Mouse (Mus musculus): ENCODE measurements around the gene Dusp23. TPM values are rescaled to one million over a fixed set of nuclear protein-coding genes. Genes with fewer than 3 reads are reported as not detected.

Dusp23 gene
- polyA plus RNA-seq, 1 experiment, result 14.2 TPM

GRCm38 (mm10) chr1:172657266-172657665 is 24.5 kb upstream of the Dusp23 start:
- TF ChIP-seq POLR2A (IDR thresholded peaks at IDR 0.05; ENCODE audit: control insufficient read depth, extremely low read depth, insufficient read depth, low read length, poor library complexity) (no peak), CTCF (IDR thresholded peaks at IDR 0.05; ENCODE audit: borderline replicate concordance, control insufficient read depth, extremely low read depth, insufficient read depth, low read length, poor library complexity) (no peak)
- H3K4me1 ChIP-seq (replicated peaks; ENCODE audit: control insufficient read depth, insufficient read depth, low read length), result no peaks in the 10 kb centered on the region
- H3K36me3 ChIP-seq (ENCODE audit: control insufficient read depth, insufficient read depth, low read length), result no peaks in the 10 kb centered on the region
- no peaks in the 10 kb centered on the region for H3K27me3 ChIP-seq (ENCODE audit: control insufficient read depth, insufficient read depth, low read length)
- no peak overlapping the region for H3K4me3 ChIP-seq (ENCODE audit: control insufficient read depth, insufficient read depth, low read length)
- 81% methylated on average over 3 of the region's 3 CpGs for WGBS
- H3K27ac ChIP-seq (ENCODE audit: control insufficient read depth, insufficient read depth, low read length), result no peak overlapping the region
- DNase-seq, result no peak

GRCm38 (mm10) chr1:172653900-172654299 is 21.1 kb upstream of the Dusp23 start:
- no peaks in the 10 kb centered on the region for H3K36me3 ChIP-seq (ENCODE audit: control insufficient read depth, insufficient read depth, low read length)
- H3K27me3 ChIP-seq (ENCODE audit: control insufficient read depth, insufficient read depth, low read length), result no peaks in the 10 kb centered on the region
- TF ChIP-seq CTCF (IDR thresholded peaks at IDR 0.05; ENCODE audit: borderline replicate concordance, control insufficient read depth, extremely low read depth, insufficient read depth, low read length, poor library complexity), result no peak
- TF ChIP-seq POLR2A (IDR thresholded peaks at IDR 0.05; ENCODE audit: control insufficient read depth, extremely low read depth, insufficient read depth, low read length, poor library complexity), result no peak
- H3K4me1 ChIP-seq (replicated peaks; ENCODE audit: control insufficient read depth, insufficient read depth, low read length), result no peaks in the 10 kb centered on the region
- no peak overlapping the region for H3K27ac ChIP-seq (ENCODE audit: control insufficient read depth, insufficient read depth, low read length)
- H3K4me3 ChIP-seq (ENCODE audit: control insufficient read depth, insufficient read depth, low read length), result no peak overlapping the region
- no peak for DNase-seq
- 38% methylated on average over 6 of the region's 6 CpGs for WGBS

DNA sequence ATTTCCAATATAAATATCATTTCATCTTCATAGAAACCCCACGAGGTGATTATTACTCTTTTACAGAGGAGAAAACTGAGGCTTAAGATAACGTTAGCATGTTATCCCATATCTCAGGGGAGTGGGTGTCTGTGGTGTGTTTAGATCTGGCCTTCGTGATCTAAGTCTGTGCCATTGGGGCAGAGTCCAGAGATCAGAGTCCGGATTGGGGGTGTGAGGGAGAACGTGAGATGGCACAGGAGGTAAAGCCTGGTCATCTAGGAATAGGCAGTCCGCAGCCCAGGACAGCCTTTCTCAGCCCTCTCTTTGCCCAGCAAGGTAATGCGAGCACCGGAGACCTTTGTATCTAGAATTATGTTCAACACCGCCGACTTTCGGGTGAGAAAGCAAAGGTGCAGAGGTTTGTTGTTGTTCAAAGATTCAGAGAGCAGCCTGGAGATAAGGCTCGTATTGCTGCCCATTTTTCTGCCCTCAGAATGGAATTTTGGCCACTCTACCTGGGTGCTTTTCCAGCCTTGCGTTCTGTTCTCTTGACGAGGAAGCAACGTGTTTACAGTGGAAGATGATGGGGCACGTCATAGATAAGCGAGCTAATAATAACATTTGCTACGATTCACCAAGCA is 19.4 kb upstream of the Dusp23 start:
- DNase-seq, result no peak
- TF ChIP-seq CTCF (IDR thresholded peaks at IDR 0.05; ENCODE audit: borderline replicate concordance, control insufficient read depth, extremely low read depth, insufficient read depth, low read length, poor library complexity) (no peak), POLR2A (IDR thresholded peaks at IDR 0.05; ENCODE audit: control insufficient read depth, extremely low read depth, insufficient read depth, low read length, poor library complexity) (no peak)
- H3K27me3 ChIP-seq (ENCODE audit: control insufficient read depth, insufficient read depth, low read length), result no peaks in the 10 kb centered on the region
- no peaks in the 10 kb centered on the region for H3K4me1 ChIP-seq (replicated peaks; ENCODE audit: control insufficient read depth, insufficient read depth, low read length)
- H3K36me3 ChIP-seq (ENCODE audit: control insufficient read depth, insufficient read depth, low read length), result no peaks in the 10 kb centered on the region
- H3K4me3 ChIP-seq (ENCODE audit: control insufficient read depth, insufficient read depth, low read length), result no peak overlapping the region
- 90% methylated on average over 18 of the region's 18 CpGs for WGBS
- no peak overlapping the region for H3K27ac ChIP-seq (ENCODE audit: control insufficient read depth, insufficient read depth, low read length)

- Histone ChIP-seq H3K4me1 (replicated peaks; ENCODE audit: control insufficient read depth, insufficient read depth, low read length) (no peaks in the 10 kb centered on the region), H3K4me3 (ENCODE audit: control insufficient read depth, insufficient read depth, low read length) (no peak overlapping the region), H3K27ac (ENCODE audit: control insufficient read depth, insufficient read depth, low read length) (no peak overlapping the region), H3K36me3 (ENCODE audit: control insufficient read depth, insufficient read depth, low read length) (no peaks in the 10 kb centered on the region), H3K27me3 (ENCODE audit: control insufficient read depth, insufficient read depth, low read length) (no peaks in the 10 kb centered on the region)
- TF ChIP-seq POLR2A (IDR thresholded peaks at IDR 0.05; ENCODE audit: control insufficient read depth, extremely low read depth, insufficient read depth, low read length, poor library complexity), result no peak
- TF ChIP-seq CTCF (IDR thresholded peaks at IDR 0.05; ENCODE audit: borderline replicate concordance, control insufficient read depth, extremely low read depth, insufficient read depth, low read length, poor library complexity), result no peak
- DNase-seq, result no peak
- WGBS, result 71% methylated on average over 10 of the region's 10 CpGs
Measured at GRCm38 (mm10) chr1:172651288-172651987, 18.7 kb upstream of the Dusp23 start.

GRCm38 (mm10) chr1:172650519-172651287 is 17.9 kb upstream of the Dusp23 start:
- Histone ChIP-seq H3K36me3 (ENCODE audit: control insufficient read depth, insufficient read depth, low read length) (no peaks in the 10 kb centered on the region), H3K4me1 (replicated peaks; ENCODE audit: control insufficient read depth, insufficient read depth, low read length) (no peaks in the 10 kb centered on the region), H3K4me3 (ENCODE audit: control insufficient read depth, insufficient read depth, low read length) (no peak overlapping the region), H3K27me3 (ENCODE audit: control insufficient read depth, insufficient read depth, low read length) (no peaks in the 10 kb centered on the region), H3K27ac (ENCODE audit: control insufficient read depth, insufficient read depth, low read length) (no peak overlapping the region)
- no peak for TF ChIP-seq POLR2A (IDR thresholded peaks at IDR 0.05; ENCODE audit: control insufficient read depth, extremely low read depth, insufficient read depth, low read length, poor library complexity)
- WGBS, result 74% methylated on average over 8 of the region's 8 CpGs
- no peak for DNase-seq

GRCm38 (mm10) chr1:172649396-172649795 is 16.6 kb upstream of the Dusp23 start:
- WGBS, result 89% methylated on average over 9 of the region's 9 CpGs
- H3K27me3 ChIP-seq (ENCODE audit: control insufficient read depth, insufficient read depth, low read length), result no peaks in the 10 kb centered on the region
- no peaks in the 10 kb centered on the region for H3K36me3 ChIP-seq (ENCODE audit: control insufficient read depth, insufficient read depth, low read length)
- no peak overlapping the region for H3K27ac ChIP-seq (ENCODE audit: control insufficient read depth, insufficient read depth, low read length)
- TF ChIP-seq POLR2A (IDR thresholded peaks at IDR 0.05; ENCODE audit: control insufficient read depth, extremely low read depth, insufficient read depth, low read length, poor library complexity) (no peak), CTCF (IDR thresholded peaks at IDR 0.05; ENCODE audit: borderline replicate concordance, control insufficient read depth, extremely low read depth, insufficient read depth, low read length, poor library complexity) (no peak)
- H3K4me3 ChIP-seq (ENCODE audit: control insufficient read depth, insufficient read depth, low read length), result no peak overlapping the region
- no peak for DNase-seq
- no peaks in the 10 kb centered on the region for H3K4me1 ChIP-seq (replicated peaks; ENCODE audit: control insufficient read depth, insufficient read depth, low read length)

Data from thymus, adult 2 months (tissue).